Mouse (Mus musculus) embryonic facial prominence, embryonic 14.5 days (tissue): Measurements from ENCODE around the gene Atrnl1. TPM values are rescaled to one million over a fixed set of nuclear protein-coding genes. Genes with fewer than 3 reads are reported as not detected.
A peak's percentile ranks its signal among the peaks of the same experiment; 100 is the strongest.

Source experiments
- ATAC-seq: fragments of 200-750 bp; cut with Nextera tagmentation; 2 replicates; pipeline ENCODE4 v1.8.0; 2017; ENCODE audit warnings: low read depth, moderate number of reproducible peaks, moderate TSS enrichment
- DNase-seq: peaks from one replicate; pipeline ENCODE4 v3.0.0-alpha.2; 2015; ENCODE audit warnings: low spot score
- H3K27ac ChIP-seq: fragments of 300-500 bp; sonication (generic); replicated peaks from 2 replicates; pipeline ENCODE4 v1.5.1; 2014; ENCODE audit warnings: low read depth, mild to moderate bottlenecking, low read length, moderate library complexity
- H3K27me3 ChIP-seq: fragments of 300-500 bp; sonication (generic); replicated peaks from 2 replicates; pipeline ENCODE4 v1.6.1; 2014; ENCODE audit warnings: low read length; ENCODE audit not compliant: control insufficient read depth, insufficient read depth
- H3K36me3 ChIP-seq: fragments of 300-500 bp; sonication (generic); 2 replicates; pipeline ENCODE4 v1.6.1; 2014; ENCODE audit warnings: low read length, mixed read lengths; ENCODE audit not compliant: control insufficient read depth, insufficient read depth
- H3K4me1 ChIP-seq: fragments of 300-500 bp; sonication (generic); 2 replicates; pipeline ENCODE4 v1.6.1; 2014; ENCODE audit warnings: antibody characterized with exemption, low read length; ENCODE audit not compliant: control insufficient read depth, insufficient read depth
- H3K4me2 ChIP-seq: fragments of 300-500 bp; sonication (generic); 2 replicates; pipeline ENCODE4 v1.6.1; 2014; ENCODE audit warnings: low read depth, mild to moderate bottlenecking, low read length, moderate library complexity, mixed read lengths
- H3K4me3 ChIP-seq: fragments of 300-500 bp; sonication (generic); 2 replicates; pipeline ENCODE4 v1.5.1; 2014; ENCODE audit warnings: low read depth, mild to moderate bottlenecking, low read length
- H3K9ac ChIP-seq: fragments of 300-500 bp; sonication (generic); 2 replicates; pipeline ENCODE4 v1.6.1; 2014; ENCODE audit warnings: low read depth, mild to moderate bottlenecking, low read length, moderate library complexity, mixed read lengths
- H3K9me3 ChIP-seq: fragments of 300-500 bp; sonication (generic); 2 replicates; pipeline ENCODE4 v1.6.1; 2016; ENCODE audit warnings: low read length; ENCODE audit not compliant: control insufficient read depth
- WGBS: fragments of 180-500 bp; shearing (Covaris S2); extraction: QIAGEN DNeasy Blood & Tissue Kit; methylation state at CpG from one replicate; pipeline ENCODE4 v1.1.7; 2014; 5-methylcytosine and 5-hydroxymethylcytosine counted together
- polyA plus RNA-seq: library from polyadenylated mRNA; unstranded; fragments of >200 nt; fragmentation: Nextera tagmentation; extraction: Ambion mirVana; gene quantifications from 2 replicates; pipeline ENCODE4 v1.2.1, GENCODE M21; 2014

Atrnl1 gene
- polyA plus RNA-seq, 1 experiment from 2014 or later = 7.2 TPM

GRCm38 (mm10) chr19:57580962-57581361, 29.9 kb upstream of the Atrnl1 start:
- Histone ChIP-seq H3K4me3 (no peak overlapping the region), H3K9me3 (no peaks in the 10 kb centered on the region), H3K36me3 (no peaks in the 10 kb centered on the region), H3K4me2 (no peak overlapping the region), H3K27me3 (no peaks in the 10 kb centered on the region), H3K27ac (no peak overlapping the region), H3K4me1 (no peaks in the 10 kb centered on the region; the same call in 1 of the 2 replicates), H3K9ac (no peak overlapping the region)
- ATAC-seq = no peak
- no peak for DNase-seq
- 63% methylated on average over 7 of the region's 7 CpGs for WGBS

DNA sequence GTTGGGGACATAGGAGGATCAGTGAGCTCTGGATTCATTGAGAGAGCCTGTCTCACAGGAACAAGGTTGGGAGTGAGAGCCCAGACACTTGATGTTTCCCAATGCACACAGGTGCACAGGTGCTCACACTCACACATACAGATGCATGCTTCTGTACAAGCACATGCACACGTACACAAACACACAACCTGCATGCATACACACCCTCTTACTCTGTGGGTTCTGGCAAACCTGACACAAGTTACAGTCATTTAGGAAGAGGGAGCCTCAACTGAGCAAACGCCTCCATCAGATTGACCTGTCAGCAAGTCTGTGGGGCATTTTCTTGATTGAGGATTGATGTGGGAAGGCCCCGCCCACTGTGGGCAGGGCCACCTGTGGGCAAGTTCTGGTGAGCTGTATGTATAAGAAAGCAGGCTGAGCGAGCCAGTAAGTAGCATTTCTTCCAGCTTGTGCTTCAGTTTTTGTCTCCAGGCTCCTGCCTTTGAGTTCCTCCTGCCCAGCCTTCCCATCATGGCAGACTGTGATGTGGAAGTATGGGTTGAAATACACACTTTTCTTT, 25.5 kb upstream of the Atrnl1 start:
- ATAC-seq = no peak
- H3K4me3 ChIP-seq = no peak overlapping the region
- WGBS = 58% methylated on average over 4 of the region's 4 CpGs
- H3K27ac ChIP-seq = no peak overlapping the region
- H3K4me2 ChIP-seq = no peak overlapping the region
- no peaks in the 10 kb centered on the region for H3K27me3 ChIP-seq
- H3K36me3 ChIP-seq = no peaks in the 10 kb centered on the region
- DNase-seq = no peak
- H3K9ac ChIP-seq = no peak overlapping the region
- no peaks in the 10 kb centered on the region for H3K9me3 ChIP-seq
- 0 out of 2 replicates have a peak, but pooled peaks cover 3% of the 10 kb centered on the region for H3K4me1 ChIP-seq

DNA sequence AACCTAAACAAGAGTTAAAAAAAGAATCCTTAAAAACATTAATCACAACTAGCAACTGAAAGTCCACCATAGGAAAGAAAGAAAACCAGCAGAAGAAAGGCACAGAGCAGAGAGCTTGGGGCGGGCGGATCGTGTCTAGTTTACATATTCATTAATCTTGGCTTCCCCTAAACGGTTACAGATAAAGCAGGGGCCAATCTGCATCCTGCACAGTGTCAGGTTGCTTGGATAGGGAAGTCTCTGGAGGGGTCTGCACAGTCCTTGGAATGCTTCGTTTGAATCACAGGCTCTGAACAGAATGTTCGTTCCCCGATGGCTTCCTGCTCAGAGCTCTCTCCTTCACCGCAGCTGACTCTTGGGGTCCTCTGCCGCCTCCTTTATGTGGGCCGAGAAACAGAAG, 24.7 kb upstream of the Atrnl1 start:
- WGBS = 19% methylated on average over 10 of the region's 10 CpGs
- peak; percentile 80 for ATAC-seq

DNA sequence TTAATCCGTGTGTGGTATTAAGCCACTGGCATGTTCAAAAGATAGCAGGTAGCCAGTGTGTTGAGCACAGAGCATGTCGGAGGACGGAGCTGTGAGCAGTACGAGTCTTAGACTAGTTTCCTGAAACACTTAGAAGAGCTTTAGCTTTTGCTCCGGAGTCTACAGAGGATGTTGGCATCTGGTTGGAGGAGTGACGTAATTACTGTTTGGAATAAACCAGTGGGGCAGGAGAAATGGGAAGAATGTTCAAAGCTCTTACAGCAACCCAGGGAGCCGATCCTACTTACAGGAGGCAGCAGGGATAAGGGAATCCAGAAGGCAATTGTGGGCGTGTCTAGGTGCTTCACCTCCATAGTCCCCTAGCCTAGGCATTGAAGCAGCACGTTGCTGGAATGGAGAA, 21.3 kb upstream of the Atrnl1 start:
- H3K27ac ChIP-seq = no peak overlapping the region
- H3K27me3 ChIP-seq = no peaks in the 10 kb centered on the region
- WGBS = 62% methylated on average over 9 of the region's 9 CpGs
- H3K4me1 ChIP-seq = 0 out of 2 replicates have a peak, but pooled peaks cover 3% of the 10 kb centered on the region
- ATAC-seq (no peak), DNase-seq (no peak)
- no peak overlapping the region for H3K9ac ChIP-seq
- H3K36me3 ChIP-seq = no peaks in the 10 kb centered on the region
- H3K4me3 ChIP-seq = no peak overlapping the region
- H3K9me3 ChIP-seq = no peaks in the 10 kb centered on the region
- no peak overlapping the region for H3K4me2 ChIP-seq

More for the DNA sequence above, 24.7 kb upstream of the Atrnl1 start:
- Histone ChIP-seq H3K4me2 (peak overlapping the region; percentile 3; the same call in 1 of the 2 replicates), H3K4me3 (no peak overlapping the region), H3K4me1 (0 out of 2 replicates have a peak, but pooled peaks cover 3% of the 10 kb centered on the region), H3K9ac (no peak overlapping the region; the same call in 1 of the 2 replicates), H3K9me3 (no peaks in the 10 kb centered on the region), H3K27ac (no peak overlapping the region), H3K36me3 (no peaks in the 10 kb centered on the region), H3K27me3 (no peaks in the 10 kb centered on the region)
- peak; percentile 73 for DNase-seq

- Histone ChIP-seq H3K36me3 (no peaks in the 10 kb centered on the region), H3K9ac (no peak overlapping the region), H3K27ac (no peak overlapping the region), H3K27me3 (no peaks in the 10 kb centered on the region), H3K4me3 (no peak overlapping the region), H3K4me1 (0 out of 2 replicates have a peak, but pooled peaks cover 3% of the 10 kb centered on the region), H3K4me2 (no peak overlapping the region), H3K9me3 (no peaks in the 10 kb centered on the region)
- 84% methylated on average over 5 of the region's 5 CpGs for WGBS
- DNase-seq = no peak
- no peak for ATAC-seq
Observed at GRCm38 (mm10) chr19:57590895-57591294, 19.9 kb upstream of the Atrnl1 start.

DNA sequence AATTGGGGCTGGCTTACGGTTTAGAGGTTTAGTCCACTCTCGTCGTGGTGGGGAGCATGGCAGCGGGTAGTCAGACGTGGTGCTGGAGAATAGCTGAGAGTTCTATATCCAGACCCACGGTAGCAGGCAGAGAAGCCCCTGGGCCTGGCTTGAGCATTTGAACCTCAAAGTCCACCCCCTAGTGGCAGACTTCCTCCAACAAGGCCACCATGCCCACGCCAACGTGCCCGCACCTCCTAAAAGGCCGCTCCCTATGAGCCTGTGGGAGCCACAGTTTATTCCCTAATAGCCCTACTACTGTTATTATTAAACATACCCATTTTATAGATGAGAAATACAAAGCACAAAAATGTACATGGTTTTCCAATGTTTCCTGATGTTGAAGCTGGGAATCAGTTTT, 19.2 kb upstream of the Atrnl1 start:
- no peak for DNase-seq
- no peak overlapping the region for H3K27ac ChIP-seq
- no peak overlapping the region for H3K4me2 ChIP-seq
- no peak overlapping the region for H3K4me3 ChIP-seq
- ATAC-seq = no peak
- no peak overlapping the region for H3K9ac ChIP-seq
- H3K27me3 ChIP-seq = no peaks in the 10 kb centered on the region
- no peaks in the 10 kb centered on the region for H3K4me1 ChIP-seq
- no peaks in the 10 kb centered on the region for H3K36me3 ChIP-seq
- 85% methylated on average over 10 of the region's 10 CpGs for WGBS
- H3K9me3 ChIP-seq = no peaks in the 10 kb centered on the region

GRCm38 (mm10) chr19:57592355-57592754, 18.5 kb upstream of the Atrnl1 start:
- no peak for DNase-seq
- H3K9me3 ChIP-seq = no peaks in the 10 kb centered on the region
- no peak overlapping the region for H3K9ac ChIP-seq
- H3K4me1 ChIP-seq = no peaks in the 10 kb centered on the region
- no peaks in the 10 kb centered on the region for H3K27me3 ChIP-seq
- no peak for ATAC-seq
- no peak overlapping the region for H3K27ac ChIP-seq
- H3K36me3 ChIP-seq = no peaks in the 10 kb centered on the region
- H3K4me2 ChIP-seq = no peak overlapping the region
- WGBS = 80% methylated on average over 2 of the region's 2 CpGs
- H3K4me3 ChIP-seq = no peak overlapping the region

DNA sequence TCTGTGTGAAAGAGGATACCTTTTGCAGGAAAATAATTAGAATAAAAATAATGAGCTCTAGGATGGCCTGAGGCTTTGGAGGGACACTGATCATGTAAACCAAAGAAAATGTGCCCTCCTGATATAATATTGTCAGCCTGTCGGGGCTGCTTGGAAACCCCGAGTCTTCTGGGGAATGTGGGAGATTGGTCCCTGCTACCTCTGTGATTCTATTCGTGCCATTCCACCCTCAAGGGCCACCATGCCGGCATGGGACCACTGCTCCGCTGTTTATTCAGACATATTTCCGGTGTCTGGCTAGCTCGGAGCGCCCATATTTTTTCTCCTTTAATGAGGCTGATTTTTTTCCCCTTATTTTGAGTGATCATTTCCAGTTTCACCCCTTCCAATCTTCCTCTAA, 11.7 kb upstream of the Atrnl1 start:
- no peaks in the 10 kb centered on the region for H3K9me3 ChIP-seq
- no peak overlapping the region for H3K4me2 ChIP-seq
- WGBS = 43% methylated on average over 8 of the region's 8 CpGs

More for the DNA sequence above, 11.7 kb upstream of the Atrnl1 start:
- Histone ChIP-seq H3K9ac (no peak overlapping the region), H3K4me3 (no peak overlapping the region), H3K27me3 (no peaks in the 10 kb centered on the region), H3K36me3 (no peaks in the 10 kb centered on the region), H3K4me1 (0 out of 2 replicates have a peak, but pooled peaks cover 12% of the 10 kb centered on the region), H3K27ac (no peak overlapping the region)
- no peak for ATAC-seq
- no peak for DNase-seq
